Mouse (Mus musculus) liver, adult 2 months (tissue): Measurements from ENCODE around the gene Slc2a5.

Source experiments
- CTCF ChIP-seq: fragments of 200-500 bp; IDR thresholded peaks from 2 replicates; pipeline ENCODE4 v1.5.1; 2011; ENCODE audit warnings: low read depth, low read length, control low read depth
- POLR2A ChIP-seq: fragments of 200-500 bp; IDR thresholded peaks from 2 replicates; pipeline ENCODE4 v1.6.1; 2011; ENCODE audit warnings: low read length, control low read depth; ENCODE audit not compliant: insufficient read depth; ENCODE audit errors: extremely low read depth

GRCm38 (mm10) chr4:150109636-150110035 is 9.4 kb upstream of the Slc2a5 start:
- TF ChIP-seq CTCF (no peak), POLR2A (no peak)
